Mouse (Mus musculus): ENCODE measurements around the gene Rnft1. TPM values are rescaled to one million over a fixed set of nuclear protein-coding genes. Genes with fewer than 3 reads are reported as not detected.
"Not testable (repeated sequence)": the region's sequence is repeated elsewhere in the genome, so short reads cannot be mapped to it uniquely, and the experiment has no call there.

Gene Rnft1
- polyA plus RNA-seq, 1 experiment from 2014 or later, result 22.5 TPM

DNA sequence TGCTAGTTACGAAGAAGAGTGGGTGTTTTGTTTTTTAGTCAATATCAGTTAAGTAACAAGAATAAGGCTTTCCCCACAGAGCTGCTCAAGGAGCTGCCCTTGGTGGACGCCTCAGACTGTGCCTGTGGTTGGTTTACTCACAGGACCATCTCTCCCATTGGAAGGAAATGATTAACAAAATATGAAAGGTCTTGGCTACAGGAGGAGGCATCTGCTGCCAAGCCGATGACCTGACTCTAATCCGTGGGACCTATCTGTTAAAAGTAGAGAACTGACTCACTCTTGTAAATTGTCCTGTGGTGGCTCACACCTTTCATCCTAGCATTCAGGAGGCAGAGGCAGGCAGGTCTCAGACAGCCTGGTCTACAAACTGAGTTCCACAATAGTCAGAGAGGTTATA, 43.1 kb downstream of the Rnft1 start:
- ATAC-seq (ENCODE audit: low FRiP score, low read depth), result no peak
- peaks cover 48% of the 10 kb centered on the region for H3K36me3 ChIP-seq

DNA sequence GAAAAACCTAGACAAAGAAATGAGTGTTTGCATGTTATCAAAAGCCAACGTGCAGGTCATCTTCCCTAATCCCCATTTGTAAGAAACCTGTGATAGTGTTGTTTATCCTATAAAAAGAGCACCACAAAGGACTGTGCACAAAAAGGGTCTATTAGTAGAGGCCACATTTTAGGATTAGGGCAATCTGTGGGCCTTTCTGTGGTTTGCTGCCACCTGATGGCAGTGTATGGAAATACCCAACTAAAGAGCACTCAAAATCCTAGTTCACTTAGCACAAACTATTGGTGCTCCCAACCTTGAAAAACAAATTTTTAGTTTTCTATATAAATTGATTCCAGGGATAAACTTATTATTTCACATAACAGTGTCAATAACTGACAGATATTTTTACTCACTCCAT, 48.4 kb downstream of the Rnft1 start:
- Histone ChIP-seq H3K4me1 (no peaks in the 10 kb centered on the region), H3K36me3 (peaks cover 26% of the 10 kb centered on the region), H3K4me2 (replicated peaks) (no peak overlapping the region), H3K4me3 (no peak overlapping the region), H3K9ac (replicated peaks) (no peak overlapping the region), H3K9me3 (no peaks in the 10 kb centered on the region), H3K27ac (replicated peaks) (no peak overlapping the region), H3K27me3 (no peaks in the 10 kb centered on the region)
- WGBS, result 72% methylated on average over 1 of the region's 1 CpGs
- ATAC-seq (ENCODE audit: low FRiP score, low read depth), result no peak

More for the DNA sequence above, 43.1 kb downstream of the Rnft1 start:
- Histone ChIP-seq H3K9me3 (no peaks in the 10 kb centered on the region), H3K4me1 (no peaks in the 10 kb centered on the region), H3K27ac (replicated peaks) (no peak overlapping the region), H3K9ac (replicated peaks) (no peak overlapping the region), H3K4me2 (replicated peaks) (no peak overlapping the region), H3K4me3 (no peak overlapping the region), H3K27me3 (no peaks in the 10 kb centered on the region)
- WGBS, result 96% methylated on average over 4 of the region's 4 CpGs

- H3K9ac ChIP-seq (replicated peaks); H3K27ac ChIP-seq (replicated peaks); H3K4me1 ChIP-seq; H3K27me3 ChIP-seq; ATAC-seq (ENCODE audit: low FRiP score, low read depth); H3K4me3 ChIP-seq; H3K4me2 ChIP-seq (replicated peaks); H3K9me3 ChIP-seq: not testable (repeated sequence)
- H3K36me3 ChIP-seq, result peaks cover 26% of the 10 kb centered on the region
- 90% methylated on average over 6 of the region's 6 CpGs for WGBS
Observed at GRCm38 (mm10) chr11:86533302-86533701, 48.8 kb downstream of the Rnft1 start.

DNA sequence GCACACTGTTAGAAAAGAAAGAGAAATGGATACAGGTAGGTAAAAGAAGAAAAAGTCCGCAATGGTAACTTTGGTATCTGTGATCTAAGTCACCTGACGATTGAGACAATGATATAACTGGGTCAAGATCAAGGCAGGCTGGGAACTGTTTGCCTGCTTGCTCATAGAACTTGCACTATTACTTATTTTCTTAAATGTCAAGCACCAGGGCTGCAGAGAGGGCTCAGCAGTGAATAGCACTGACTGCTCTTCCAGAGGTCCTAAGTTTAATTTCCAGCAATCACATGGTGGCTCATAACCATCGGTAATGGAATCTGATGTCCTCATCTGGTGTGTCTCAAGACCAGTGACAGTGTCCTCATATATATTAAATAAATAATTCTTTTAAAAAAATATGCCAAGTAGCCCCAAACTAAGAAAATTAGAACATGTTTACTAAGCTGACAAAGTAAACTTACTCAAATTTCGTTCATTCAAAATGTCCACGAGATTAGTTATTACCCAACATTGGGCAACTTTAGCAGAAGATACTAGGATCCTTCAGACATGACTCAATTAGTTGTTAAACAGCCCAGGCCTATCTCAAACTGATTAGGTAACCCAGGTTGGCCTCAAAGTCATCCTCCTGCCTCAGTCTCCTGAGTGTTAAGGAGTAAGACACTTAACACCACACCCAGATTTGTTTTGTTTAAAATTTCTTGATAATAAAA, 49.9 kb downstream of the Rnft1 start:
- ATAC-seq (ENCODE audit: low FRiP score, low read depth), result no peak
- peaks cover 22% of the 10 kb centered on the region for H3K36me3 ChIP-seq

DNA sequence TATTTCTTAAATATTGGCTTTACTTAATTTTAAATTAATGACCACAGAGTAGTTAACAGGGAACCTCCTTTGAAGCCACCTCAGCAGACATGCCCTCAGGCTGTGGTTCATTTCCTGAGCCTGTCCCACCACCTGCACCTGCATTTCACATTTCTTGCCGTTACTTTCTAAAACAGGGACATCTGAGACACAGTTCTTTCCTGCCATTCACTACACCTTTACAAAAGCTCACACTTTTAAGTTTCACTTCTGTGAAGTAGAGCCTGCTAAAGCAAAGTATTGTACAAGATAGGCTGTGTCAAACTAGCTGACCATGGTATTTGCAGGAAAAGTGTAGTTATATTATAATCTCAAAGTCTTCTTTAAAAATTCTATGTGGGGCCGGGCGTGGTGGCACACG, 54.3 kb downstream of the Rnft1 start:
- no peak for ATAC-seq (ENCODE audit: low FRiP score, low read depth)
- Histone ChIP-seq H3K4me2 (replicated peaks) (no peak overlapping the region), H3K9ac (replicated peaks) (no peak overlapping the region), H3K27me3 (no peaks in the 10 kb centered on the region), H3K27ac (replicated peaks) (no peak overlapping the region), H3K4me3 (no peak overlapping the region), H3K36me3 (no peaks in the 10 kb centered on the region), H3K9me3 (no peaks in the 10 kb centered on the region), H3K4me1 (peaks cover 13% of the 10 kb centered on the region)
- 96% methylated on average over 4 of the region's 4 CpGs for WGBS

More for the DNA sequence above, 49.9 kb downstream of the Rnft1 start:
- Histone ChIP-seq H3K27ac (replicated peaks) (no peak overlapping the region), H3K27me3 (no peaks in the 10 kb centered on the region), H3K9me3 (no peaks in the 10 kb centered on the region), H3K9ac (replicated peaks) (no peak overlapping the region), H3K4me3 (no peak overlapping the region), H3K4me2 (replicated peaks) (no peak overlapping the region), H3K4me1 (no peaks in the 10 kb centered on the region)
- 95% methylated on average over 5 of the region's 5 CpGs for WGBS

DNA sequence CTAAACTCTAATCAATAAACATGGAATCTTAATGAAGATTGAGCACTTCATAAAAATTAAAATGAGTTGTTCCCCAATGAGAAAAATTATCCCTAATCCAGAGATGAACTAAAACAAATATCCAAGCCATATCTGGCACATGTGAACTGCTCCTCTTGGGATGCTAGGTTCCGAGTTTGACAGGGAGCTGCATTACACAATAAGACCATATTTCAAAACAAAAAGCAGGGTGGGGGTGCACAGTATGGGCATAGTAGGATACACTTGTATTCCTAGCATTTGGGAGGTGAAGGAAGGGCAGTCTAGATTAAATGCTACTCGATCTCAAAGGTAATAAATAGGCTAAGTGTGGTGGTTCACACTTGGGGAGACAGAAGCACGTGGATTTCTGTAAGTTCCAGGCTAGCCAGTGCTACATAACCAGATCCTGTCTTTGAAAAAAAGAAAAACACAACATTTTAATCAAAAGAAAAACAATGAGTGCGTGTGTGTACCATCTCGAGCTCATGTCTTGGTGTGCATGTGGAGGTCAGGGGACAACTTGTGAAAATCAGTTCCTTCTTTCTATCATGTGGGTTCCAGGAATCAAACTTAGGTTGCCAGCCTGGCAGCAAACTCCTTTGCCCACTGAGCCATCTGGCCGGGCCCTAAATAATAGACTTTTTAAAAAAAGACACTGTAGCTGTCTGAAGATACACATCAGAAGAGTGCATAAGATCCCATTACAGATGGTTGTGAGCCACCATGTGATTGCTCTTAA, 55.4 kb downstream of the Rnft1 start:
- Histone ChIP-seq H3K9ac (replicated peaks) (no peak overlapping the region), H3K4me3 (no peak overlapping the region), H3K9me3 (no peaks in the 10 kb centered on the region), H3K27me3 (no peaks in the 10 kb centered on the region), H3K4me1 (peaks cover 14% of the 10 kb centered on the region), H3K36me3 (no peaks in the 10 kb centered on the region), H3K27ac (replicated peaks) (no peak overlapping the region), H3K4me2 (replicated peaks) (no peak overlapping the region)
- WGBS, result 98% methylated on average over 6 of the region's 6 CpGs
- no peak for ATAC-seq (ENCODE audit: low FRiP score, low read depth)

GRCm38 (mm10) chr11:86540476-86540845, 56.0 kb downstream of the Rnft1 start:
- H3K9ac ChIP-seq (replicated peaks), result no peak overlapping the region
- ATAC-seq (ENCODE audit: low FRiP score, low read depth), result no peak
- WGBS, result 96% methylated on average over 2 of the region's 2 CpGs

GRCm38 (mm10) chr11:86542851-86543250, 58.4 kb downstream of the Rnft1 start:
- ATAC-seq (ENCODE audit: low FRiP score, low read depth), result no peak
- H3K27me3 ChIP-seq, result no peaks in the 10 kb centered on the region
- H3K27ac ChIP-seq (replicated peaks), result no peak overlapping the region
- no peak overlapping the region for H3K4me3 ChIP-seq
- H3K4me1 ChIP-seq, result peaks cover 14% of the 10 kb centered on the region
- 96% methylated on average over 1 of the region's 1 CpGs for WGBS
- no peaks in the 10 kb centered on the region for H3K9me3 ChIP-seq
- no peak overlapping the region for H3K9ac ChIP-seq (replicated peaks)
- H3K36me3 ChIP-seq, result no peaks in the 10 kb centered on the region
- H3K4me2 ChIP-seq (replicated peaks), result no peak overlapping the region

More at GRCm38 (mm10) chr11:86540476-86540845, 56.0 kb downstream of the Rnft1 start:
- Histone ChIP-seq H3K9me3 (no peaks in the 10 kb centered on the region), H3K4me2 (replicated peaks) (no peak overlapping the region), H3K4me1 (peaks cover 14% of the 10 kb centered on the region), H3K4me3 (no peak overlapping the region), H3K36me3 (no peaks in the 10 kb centered on the region), H3K27ac (replicated peaks) (no peak overlapping the region), H3K27me3 (no peaks in the 10 kb centered on the region)

DNA sequence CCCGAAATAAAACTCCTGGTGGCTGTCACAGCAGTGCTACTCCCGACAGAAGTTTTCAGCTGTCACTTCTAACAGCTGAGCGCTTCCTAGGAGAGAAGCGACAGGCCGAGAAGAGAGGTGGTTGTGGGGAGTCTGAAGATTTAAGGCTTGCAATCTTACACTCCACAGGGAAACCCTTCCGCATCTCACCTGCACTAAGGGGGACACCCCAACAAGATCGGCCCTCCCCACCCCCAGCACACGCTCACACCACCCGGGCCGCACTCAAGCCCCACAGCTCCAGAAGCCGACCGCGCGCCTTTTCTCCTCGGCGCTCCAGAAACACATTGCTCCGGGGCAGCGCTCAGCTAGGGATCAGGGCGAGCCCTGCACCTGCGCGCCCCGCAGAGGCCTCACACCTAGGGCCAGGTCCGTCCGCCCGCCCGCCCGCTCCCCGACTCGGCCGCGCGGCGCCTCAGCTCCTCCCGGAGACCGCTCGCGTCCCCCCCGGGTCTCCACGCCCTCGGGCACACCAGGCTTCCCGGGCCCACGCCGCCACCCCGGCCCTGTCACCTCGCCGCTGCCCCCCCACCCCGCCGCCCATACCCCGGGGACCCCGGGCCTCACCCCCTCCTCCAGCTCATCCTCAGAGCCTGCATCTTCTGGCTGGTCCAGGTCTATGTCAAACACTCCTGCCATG, 59.6 kb downstream of the Rnft1 start:
- peak; percentile 77 for ATAC-seq (ENCODE audit: low FRiP score, low read depth)
- H3K4me1 ChIP-seq, result peaks cover 14% of the 10 kb centered on the region
- peak overlapping the region; percentile 92 for H3K9ac ChIP-seq (replicated peaks)
- H3K27me3 ChIP-seq, result no peaks in the 10 kb centered on the region
- H3K36me3 ChIP-seq, result no peaks in the 10 kb centered on the region
- H3K4me3 ChIP-seq, result peak overlapping the region; percentile 87
- peak overlapping the region; percentile 76 for H3K27ac ChIP-seq (replicated peaks)
- WGBS, result under 1% methylated on average over 43 of the region's 50 CpGs
- H3K4me2 ChIP-seq (replicated peaks), result peak overlapping the region; percentile 87
- H3K9me3 ChIP-seq, result no peaks in the 10 kb centered on the region

- ATAC-seq (ENCODE audit: low FRiP score, low read depth), result peak; percentile 98
- Histone ChIP-seq H3K36me3 (0 out of 2 replicates have a peak, but pooled peaks cover under 1% of the 10 kb centered on the region), H3K4me2 (replicated peaks) (peak within 1 kb of the TSS; percentile 87), H3K27ac (replicated peaks) (peak within 1 kb of the TSS; percentile 76), H3K9ac (replicated peaks) (peak within 1 kb of the TSS; percentile 92), H3K4me3 (peak within 1 kb of the TSS; percentile 87), H3K9me3 (no peaks in the 10 kb centered on the region), H3K27me3 (no peaks in the 10 kb centered on the region), H3K4me1 (peaks cover 14% of the 10 kb centered on the region)
- 0% methylated on average over 43 of the region's 43 CpGs for WGBS
Observed at GRCm38 (mm10) chr11:86544639-86545299, 60.3 kb downstream of the Rnft1 start, which contains the start of the genes Rps6kb1 and Tubd1. Rps6kb1 (minus strand) TSS chr11:86544805. Tubd1 (plus strand) TSS chr11:86544991.

DNA sequence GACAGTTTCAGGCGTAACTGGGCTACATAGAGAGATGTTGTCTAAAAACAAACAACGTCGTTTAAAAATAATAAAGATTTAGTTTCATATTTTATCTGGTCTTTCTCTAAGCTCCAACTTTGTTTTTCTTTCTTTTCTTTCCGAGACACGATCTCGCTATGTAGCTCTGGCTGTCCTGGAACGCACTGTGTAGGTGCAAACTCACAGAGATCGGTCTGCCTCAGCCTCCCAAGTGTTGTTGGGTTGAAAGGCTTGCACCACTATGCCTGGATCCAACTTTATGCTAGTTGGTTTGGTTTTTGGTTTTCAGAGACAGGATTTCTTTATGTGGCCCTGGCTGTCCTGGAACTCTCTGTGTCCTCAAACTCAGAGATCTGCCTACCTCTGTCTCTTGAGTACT, 61.1 kb downstream of the Rnft1 start:
- H3K4me1 ChIP-seq, result peaks cover 14% of the 10 kb centered on the region
- peak overlapping the region; percentile 87 for H3K4me3 ChIP-seq
- H3K27me3 ChIP-seq, result no peaks in the 10 kb centered on the region
- H3K36me3 ChIP-seq, result 0 out of 2 replicates have a peak, but pooled peaks cover 7% of the 10 kb centered on the region
- no peak overlapping the region for H3K27ac ChIP-seq (replicated peaks)
- no peaks in the 10 kb centered on the region for H3K9me3 ChIP-seq
- 85% methylated on average over 8 of the region's 8 CpGs for WGBS
- H3K4me2 ChIP-seq (replicated peaks), result peak overlapping the region; percentile 60
- peak overlapping the region; percentile 51; the same call in 1 of the 2 replicates for H3K9ac ChIP-seq (replicated peaks)
- ATAC-seq (ENCODE audit: low FRiP score, low read depth), result no peak

Data from midbrain, embryonic 12.5 days (tissue).